Mouse (Mus musculus) limb, embryonic 14.5 days (tissue): ENCODE data around the gene Car3. TPM values are rescaled to one million over a fixed set of nuclear protein-coding genes. Genes with fewer than 3 reads are reported as not detected.

Source experiments
- ATAC-seq: fragments of 200-750 bp; cut with Nextera tagmentation; 2 replicates; pipeline ENCODE4 v1.8.0; 2017; ENCODE audit warnings: low read depth, moderate number of reproducible peaks, moderate TSS enrichment; ENCODE audit not compliant: low FRiP score
- DNase-seq: peaks from one replicate; pipeline ENCODE4 v3.0.0-alpha.2; 2015; ENCODE audit warnings: low spot score
- H3K27ac ChIP-seq: fragments of 300-500 bp; sonication (generic); replicated peaks from 2 replicates; pipeline ENCODE4 v1.5.1; 2014; ENCODE audit warnings: low read depth, mild to moderate bottlenecking, low read length, moderate library complexity, mixed read lengths
- H3K27me3 ChIP-seq: fragments of 300-500 bp; sonication (generic); 2 replicates; pipeline ENCODE4 v1.6.1; 2014; ENCODE audit warnings: low read length, mixed read lengths; ENCODE audit not compliant: control insufficient read depth, insufficient read depth
- H3K36me3 ChIP-seq: fragments of 300-500 bp; sonication (generic); 2 replicates; pipeline ENCODE4 v1.6.1; 2014; ENCODE audit warnings: mild to moderate bottlenecking, low read length, moderate library complexity, mixed read lengths; ENCODE audit not compliant: control insufficient read depth, insufficient read depth
- H3K4me1 ChIP-seq: fragments of 300-500 bp; sonication (generic); 2 replicates; pipeline ENCODE4 v1.6.1; 2014; ENCODE audit warnings: antibody characterized with exemption, low read length, mixed read lengths; ENCODE audit not compliant: control insufficient read depth, insufficient read depth
- H3K4me2 ChIP-seq: fragments of 300-500 bp; sonication (generic); replicated peaks from 2 replicates; pipeline ENCODE4 v1.6.1; 2014; ENCODE audit warnings: low read depth, mild to moderate bottlenecking, low read length, moderate library complexity; ENCODE audit not compliant: severe bottlenecking
- H3K4me3 ChIP-seq: fragments of 300-500 bp; sonication (generic); replicated peaks from 2 replicates; pipeline ENCODE4 v1.5.1; 2014; ENCODE audit warnings: low read length
- H3K9ac ChIP-seq: fragments of 300-500 bp; sonication (generic); 2 replicates; pipeline ENCODE4 v1.6.1; 2014; ENCODE audit warnings: mild to moderate bottlenecking, low read depth, low read length, moderate library complexity; ENCODE audit not compliant: severe bottlenecking
- H3K9me3 ChIP-seq: fragments of 300-500 bp; sonication (generic); 2 replicates; pipeline ENCODE4 v1.6.1; 2016; ENCODE audit warnings: low read length; ENCODE audit not compliant: control insufficient read depth
- POLR2A ChIP-seq: fragments of 200-500 bp; IDR thresholded peaks from 2 replicates; pipeline ENCODE4 v1.8.0; 2012; ENCODE audit warnings: inconsistent platforms, mild to moderate bottlenecking, moderate library complexity, borderline replicate concordance; ENCODE audit not compliant: insufficient read depth, insufficient read length; ENCODE audit errors: extremely low read depth
- WGBS: fragments of 180-500 bp; shearing (Covaris S2); extraction: QIAGEN DNeasy Blood & Tissue Kit; methylation state at CpG from one replicate; pipeline ENCODE4 v1.1.7; 2014; 5-methylcytosine and 5-hydroxymethylcytosine counted together
- polyA plus RNA-seq, 2 experiments: library from polyadenylated mRNA; depleted of rRNA in 1 of 2; stranded (reverse) in 1 of 2; unstranded in 1 of 2; fragments of >200 nt; fragmentation: Nextera tagmentation in 1 of 2; extraction: Ambion mirVana in 1 of 2; gene quantifications; 2 replicates each; pipeline versions ENCODE4 v1.2.1 to v1.2.3; 2012 to 2014

Car3 gene
- polyA plus RNA-seq, 2 experiments, result 13.3 to 35.0 TPM

- H3K4me1 ChIP-seq, result peaks cover 12% of the 10 kb centered on the region; the same call in 1 of the 2 replicates
- H3K4me3 ChIP-seq, result no peak overlapping the region
- H3K9ac ChIP-seq, result no peak overlapping the region
- no peak for ATAC-seq
- no peak overlapping the region for H3K4me2 ChIP-seq
- H3K36me3 ChIP-seq, result no peaks in the 10 kb centered on the region
- DNase-seq, result no peak
- H3K27me3 ChIP-seq, result no peaks in the 10 kb centered on the region
- WGBS, result 86% methylated on average over 2 of the region's 2 CpGs
- no peaks in the 10 kb centered on the region for H3K9me3 ChIP-seq
- no peak for TF ChIP-seq POLR2A
- H3K27ac ChIP-seq, result no peak overlapping the region
Observed at GRCm38 (mm10) chr3:14863922-14864321, 610 bp downstream of the Car3 start.

GRCm38 (mm10) chr3:14865941-14866340, 2.6 kb downstream of the Car3 start:
- WGBS, result 68% methylated on average over 2 of the region's 2 CpGs
- ATAC-seq (no peak), DNase-seq (no peak)
- Histone ChIP-seq H3K9ac (no peak overlapping the region), H3K27ac (no peak overlapping the region), H3K27me3 (no peaks in the 10 kb centered on the region), H3K9me3 (no peaks in the 10 kb centered on the region), H3K4me3 (no peak overlapping the region), H3K36me3 (no peaks in the 10 kb centered on the region), H3K4me1 (peaks cover 12% of the 10 kb centered on the region; the same call in 1 of the 2 replicates), H3K4me2 (no peak overlapping the region)
- TF ChIP-seq POLR2A, result no peak

GRCm38 (mm10) chr3:14869779-14870178, 6.5 kb downstream of the Car3 start:
- no peaks in the 10 kb centered on the region for H3K27me3 ChIP-seq
- no peak overlapping the region for H3K9ac ChIP-seq
- no peaks in the 10 kb centered on the region for H3K4me1 ChIP-seq
- H3K27ac ChIP-seq, result no peak overlapping the region
- no peak overlapping the region for H3K4me3 ChIP-seq
- WGBS, result 35% methylated on average over 11 of the region's 11 CpGs
- H3K36me3 ChIP-seq, result no peaks in the 10 kb centered on the region
- no peak for TF ChIP-seq POLR2A
- no peaks in the 10 kb centered on the region for H3K9me3 ChIP-seq
- no peak overlapping the region; the same call in 1 of the 2 replicates for H3K4me2 ChIP-seq
- DNase-seq (peak; percentile 56), ATAC-seq (no peak)

GRCm38 (mm10) chr3:14870528-14870927, 7.2 kb downstream of the Car3 start:
- H3K36me3 ChIP-seq, result no peaks in the 10 kb centered on the region
- no peak overlapping the region for H3K9ac ChIP-seq
- no peak overlapping the region for H3K27ac ChIP-seq
- H3K4me1 ChIP-seq, result no peaks in the 10 kb centered on the region
- no peak for ATAC-seq
- no peaks in the 10 kb centered on the region for H3K27me3 ChIP-seq
- TF ChIP-seq POLR2A, result no peak
- DNase-seq, result no peak
- 70% methylated on average over 1 of the region's 1 CpGs for WGBS
- no peak overlapping the region for H3K4me3 ChIP-seq
- no peaks in the 10 kb centered on the region for H3K9me3 ChIP-seq
- H3K4me2 ChIP-seq, result no peak overlapping the region

GRCm38 (mm10) chr3:14871386-14871785, 8.1 kb downstream of the Car3 start:
- Histone ChIP-seq H3K27me3 (no peaks in the 10 kb centered on the region), H3K9ac (no peak overlapping the region), H3K4me3 (no peak overlapping the region), H3K36me3 (no peaks in the 10 kb centered on the region), H3K9me3 (no peaks in the 10 kb centered on the region), H3K27ac (no peak overlapping the region), H3K4me2 (no peak overlapping the region), H3K4me1 (no peaks in the 10 kb centered on the region)
- 54% methylated on average over 7 of the region's 7 CpGs for WGBS
- TF ChIP-seq POLR2A, result no peak
- ATAC-seq (no peak), DNase-seq (no peak)
